Mouse (Mus musculus) mouse embryonic stem cell (cell line): ENCODE data around the gene Dnajc8.
"Not testable (repeated sequence)": the region's sequence is repeated elsewhere in the genome, so short reads cannot be mapped to it uniquely, and the experiment has no call there.

Experiments used
- in situ Hi-C, 2 experiments: fragments of 300-500 bp; cut with MboI; formaldehyde crosslinking; loops; 1 replicate in 1 of 2; 3 replicates in 1 of 2; pipeline ENCODE4 v1.14.3; 2019 to 2020; ENCODE audit warnings: low sequenced_read_pairs in 2 of 2, low pct_unique_long_range_greater_than_20kb in 1 of 2, mixed read lengths in 1 of 2; ENCODE audit not compliant: unreplicated experiment in 1 of 2

Dnajc8 gene

GRCm38 (mm10) chr4:132554221-132554620, 18.9 kb downstream of the Dnajc8 start:
- in situ Hi-C loops = no loop called here

GRCm38 (mm10) chr4:132554653-132555052, 19.3 kb downstream of the Dnajc8 start:
- in situ Hi-C loops = no loop called here

- in situ Hi-C loops = not testable (repeated sequence)
These were observed 20.2 kb downstream of the Dnajc8 start for GRCm38 (mm10) chr4:132555550-132555949.

GRCm38 (mm10) chr4:132563261-132563660, 27.9 kb downstream of the Dnajc8 start:
- in situ Hi-C loops = no loop called here

- in situ Hi-C loops = no loop called here
These were observed 28.6 kb downstream of the Dnajc8 start, which contains the start of gene Ptafr for GRCm38 (mm10) chr4:132563965-132564364. Gene Ptafr, plus strand, starts transcription at chr4:132564067.

GRCm38 (mm10) chr4:132565089-132565747, 29.9 kb downstream of the Dnajc8 start:
- in situ Hi-C loops = no loop called here

GRCm38 (mm10) chr4:132567361-132567779, 32.0 kb downstream of the Dnajc8 start:
- in situ Hi-C loops = no loop called here

GRCm38 (mm10) chr4:132569115-132569514, 33.8 kb downstream of the Dnajc8 start:
- in situ Hi-C loops = no loop called here

- in situ Hi-C loops = no loop called here
These were observed 35.8 kb downstream of the Dnajc8 start for GRCm38 (mm10) chr4:132571190-132571589.

- in situ Hi-C loops = no loop called here
These were observed 38.0 kb downstream of the Dnajc8 start for GRCm38 (mm10) chr4:132573327-132573726.

GRCm38 (mm10) chr4:132574809-132575347, 39.5 kb downstream of the Dnajc8 start:
- in situ Hi-C loops = loop anchor here in 1 of 2 experiments (5.0 kb wide), 1 partner anchor 52 kb away; no protein-coding TSS in a partner anchor

- in situ Hi-C loops = no loop called here
These were observed 48.4 kb downstream of the Dnajc8 start for GRCm38 (mm10) chr4:132583781-132584180.

- in situ Hi-C loops = no loop called here
These were observed 49.6 kb downstream of the Dnajc8 start for GRCm38 (mm10) chr4:132584975-132585374.

GRCm38 (mm10) chr4:132586282-132586681, 50.9 kb downstream of the Dnajc8 start:
- in situ Hi-C loops = no loop called here

GRCm38 (mm10) chr4:132588512-132588911, 53.2 kb downstream of the Dnajc8 start:
- in situ Hi-C loops = no loop called here

- in situ Hi-C loops = no loop called here
These were observed 55.3 kb downstream of the Dnajc8 start for GRCm38 (mm10) chr4:132590642-132591041.

- in situ Hi-C loops = no loop called here
These were observed 57.6 kb downstream of the Dnajc8 start for GRCm38 (mm10) chr4:132592958-132593357.

GRCm38 (mm10) chr4:132594191-132594590, 58.8 kb downstream of the Dnajc8 start:
- in situ Hi-C loops = no loop called here

- in situ Hi-C loops = no loop called here
These were observed 63.5 kb downstream of the Dnajc8 start for GRCm38 (mm10) chr4:132598861-132599260.

- in situ Hi-C loops = no loop called here
These were observed 64.4 kb downstream of the Dnajc8 start for GRCm38 (mm10) chr4:132599764-132600163.
